Mouse (Mus musculus) liver, postnatal 0 days (tissue): ENCODE measurements at regions not wholly inside any gene's neighbourhood (a gene's known extent, or its start where the extent isn't known, plus 50 kb on each side); places are given as distances from the start of the nearest gene placed in this dataset.

Experiments used
- CTCF ChIP-seq: sonication (generic); IDR thresholded peaks from 2 replicates; pipeline ENCODE4 v1.5.1; 2016; ENCODE audit warnings: antibody characterized with exemption, low read depth
- EP300 ChIP-seq: IDR thresholded peaks from 2 replicates; pipeline ENCODE4 v1.6.1; 2016; ENCODE audit warnings: antibody characterized with exemption, low read depth, mild to moderate bottlenecking

DNA sequence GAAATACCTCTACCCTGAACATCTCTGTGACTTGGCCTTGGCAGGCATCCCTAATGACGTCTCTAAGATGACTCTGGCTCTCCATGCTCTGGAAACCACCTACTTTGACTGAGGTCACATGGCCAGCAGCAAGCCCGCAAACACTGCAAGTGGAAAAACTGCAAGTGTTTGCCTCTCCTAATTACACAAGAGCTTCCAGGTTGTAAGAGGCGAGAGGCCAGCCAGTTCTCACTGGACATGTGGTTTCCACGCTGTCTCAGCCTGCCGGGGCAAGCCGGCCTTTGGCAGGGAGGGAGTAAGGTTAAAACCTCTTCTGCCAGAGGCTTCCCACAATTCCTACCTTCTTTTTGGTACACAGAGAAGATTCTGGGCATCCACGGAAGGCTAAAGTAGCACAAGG, 79.9 kb upstream of the Lrig1 start:
- no peak for TF ChIP-seq CTCF
- TF ChIP-seq EP300: no peak
